Mouse (Mus musculus) fat pad, adult 2 months (tissue): ENCODE results near the gene Tm2d3.

Experiments
- DNase-seq: peaks from one replicate; pipeline ENCODE4 v3.0.0-alpha.2; 2011; ENCODE audit warnings: low read depth, low spot score; ENCODE audit errors: extremely low read depth

Gene Tm2d3

GRCm38 (mm10) chr7:65690869-65691268 lies at the start of gene Tm2d3:
TSS of gene Tm2d3 (plus strand) at chr7:65691169.
- DNase-seq, result no peak

GRCm38 (mm10) chr7:65642371-65643304 lies 48.3 kb upstream of the Tm2d3 start:
- DNase-seq, result no peak

GRCm38 (mm10) chr7:65643861-65644421 lies 47.0 kb upstream of the Tm2d3 start:
- no peak for DNase-seq

- peak; percentile 21 for DNase-seq
These were observed 46.2 kb upstream of the Tm2d3 start, which contains the start of gene Tarsl2 for GRCm38 (mm10) chr7:65644643-65645351. TSS of gene Tarsl2 (plus strand) at chr7:65644898.

- no peak for DNase-seq
These were observed 45.0 kb upstream of the Tm2d3 start for GRCm38 (mm10) chr7:65645996-65646395.

- no peak for DNase-seq
These were observed 40.3 kb upstream of the Tm2d3 start for GRCm38 (mm10) chr7:65650662-65651061.

- DNase-seq, result no peak
These were observed 33.4 kb upstream of the Tm2d3 start for GRCm38 (mm10) chr7:65657490-65658120.

- DNase-seq, result no peak
These were observed 27.7 kb upstream of the Tm2d3 start for GRCm38 (mm10) chr7:65663225-65663790.

GRCm38 (mm10) chr7:65663886-65664285 lies 27.1 kb upstream of the Tm2d3 start:
- no peak for DNase-seq

GRCm38 (mm10) chr7:65667491-65667890 lies 23.5 kb upstream of the Tm2d3 start:
- no peak for DNase-seq

- DNase-seq, result no peak
These were observed 12.9 kb upstream of the Tm2d3 start for GRCm38 (mm10) chr7:65678050-65678449.

- DNase-seq, result no peak
These were observed 11.9 kb upstream of the Tm2d3 start for GRCm38 (mm10) chr7:65678900-65679595.

- no peak for DNase-seq
These were observed 9.8 kb upstream of the Tm2d3 start for GRCm38 (mm10) chr7:65681166-65681565.

GRCm38 (mm10) chr7:65684256-65684835 lies 6.6 kb upstream of the Tm2d3 start:
- no peak for DNase-seq

- DNase-seq, result no peak
These were observed 4.3 kb upstream of the Tm2d3 start for GRCm38 (mm10) chr7:65686664-65687063.

- no peak for DNase-seq
These were observed 1.1 kb downstream of the Tm2d3 start for GRCm38 (mm10) chr7:65691929-65692605.

GRCm38 (mm10) chr7:65692883-65693282 lies 1.9 kb downstream of the Tm2d3 start:
- peak; percentile 19 for DNase-seq

GRCm38 (mm10) chr7:65693301-65693821 lies 2.4 kb downstream of the Tm2d3 start:
- no peak for DNase-seq

GRCm38 (mm10) chr7:65696450-65696849 lies 5.5 kb downstream of the Tm2d3 start:
- DNase-seq, result no peak
